Mouse (Mus musculus): ENCODE results near the gene C2.
A peak's percentile ranks its signal among the peaks of the same experiment; 100 is the strongest.
"Not testable (repeated sequence)": the region's sequence is repeated elsewhere in the genome, so short reads cannot be mapped to it uniquely, and the experiment has no call there.

The C2 gene

GRCm38 (mm10) chr17:34902895-34903294 is 4.8 kb upstream of the C2 start:
- no peak for DNase-seq

GRCm38 (mm10) chr17:34901948-34902347 is 3.9 kb upstream of the C2 start:
- DNase-seq: not testable (repeated sequence)

GRCm38 (mm10) chr17:34900826-34901225 is 2.8 kb upstream of the C2 start:
- DNase-seq: not testable (repeated sequence)

- peak; percentile 55 for DNase-seq
These were observed 1.8 kb upstream of the C2 start for GRCm38 (mm10) chr17:34899890-34900243.

GRCm38 (mm10) chr17:34899053-34899889 is 1.2 kb upstream of the C2 start:
- DNase-seq: peak; percentile 30

GRCm38 (mm10) chr17:34898706-34899052 is 614 bp upstream of the C2 start:
- no peak for DNase-seq

- DNase-seq: peak; percentile 72
These were observed 499 bp downstream of the C2 start for GRCm38 (mm10) chr17:34897373-34898159.

- DNase-seq: no peak
These were observed 1.7 kb downstream of the C2 start for GRCm38 (mm10) chr17:34896366-34896765.

GRCm38 (mm10) chr17:34895724-34896123 is 2.3 kb downstream of the C2 start:
- DNase-seq: no peak

GRCm38 (mm10) chr17:34894801-34895530 is 3.1 kb downstream of the C2 start:
- peak; percentile 45 for DNase-seq

GRCm38 (mm10) chr17:34894074-34894597 is 3.9 kb downstream of the C2 start:
- DNase-seq: peak; percentile 94

GRCm38 (mm10) chr17:34893072-34893824 is 4.8 kb downstream of the C2 start:
- DNase-seq: no peak

- DNase-seq: no peak
These were observed 6.7 kb downstream of the C2 start for GRCm38 (mm10) chr17:34891377-34891776.

GRCm38 (mm10) chr17:34890074-34890743 is 7.9 kb downstream of the C2 start:
- DNase-seq: no peak

- no peak for DNase-seq
These were observed 10.1 kb downstream of the C2 start for GRCm38 (mm10) chr17:34887942-34888341.

- no peak for DNase-seq
These were observed 12.4 kb downstream of the C2 start for GRCm38 (mm10) chr17:34885615-34886014.

GRCm38 (mm10) chr17:34884704-34885103 is 13.4 kb downstream of the C2 start:
- no peak for DNase-seq

- DNase-seq: no peak
These were observed 14.7 kb downstream of the C2 start for GRCm38 (mm10) chr17:34883332-34883731.

- no peak for DNase-seq
These were observed 16.3 kb downstream of the C2 start, which contains the start of gene Gm20547 for GRCm38 (mm10) chr17:34881683-34882310. Gm20547 (minus strand) TSS chr17:34882042.

GRCm38 (mm10) chr17:34881166-34881565 is 16.9 kb downstream of the C2 start:
- DNase-seq: no peak

- DNase-seq: no peak
These were observed 18.7 kb downstream of the C2 start, which contains the start of gene Zbtb12 for GRCm38 (mm10) chr17:34879336-34879879. Zbtb12 (plus strand) TSS chr17:34879483.
